8 mouse cellular contexts compared by ENCODE assay signal in the genomic region with DNA sequence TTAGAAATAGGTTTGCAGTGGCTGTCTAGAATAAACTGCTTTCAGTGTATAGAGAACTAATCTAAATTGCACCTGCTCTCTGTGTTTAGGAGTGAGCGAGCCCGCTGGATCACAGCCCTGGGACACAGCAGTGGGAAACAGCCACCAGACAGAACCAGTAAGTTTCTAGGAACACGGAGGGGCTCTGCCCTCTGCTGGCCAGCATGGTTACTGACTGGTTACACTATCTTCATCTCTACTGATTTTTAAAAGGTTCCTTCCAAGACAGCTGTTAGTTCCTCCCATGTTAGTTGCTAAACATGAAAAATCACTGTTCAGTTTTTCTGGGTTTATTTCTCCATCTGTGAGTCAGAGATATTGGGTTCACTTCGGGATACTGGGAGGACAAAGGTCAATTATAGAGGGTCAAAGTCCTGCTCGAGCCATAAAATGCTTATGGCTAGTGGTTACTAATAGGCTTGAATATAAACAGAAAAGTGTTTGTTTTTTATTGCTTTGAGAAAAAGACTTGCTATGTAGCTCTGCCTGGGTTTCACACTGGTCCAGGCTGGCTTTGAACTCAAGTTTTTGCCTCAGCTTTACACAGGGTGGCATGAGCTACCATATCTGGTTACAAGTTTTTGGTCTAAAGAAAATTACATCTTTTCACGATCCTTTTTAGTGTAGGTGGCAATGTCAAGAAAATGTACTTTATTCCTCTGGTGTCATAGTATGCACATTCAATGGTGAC. TPM values are rescaled to one million over a fixed set of nuclear protein-coding genes. Genes with fewer than 3 reads are reported as not detected.
A peak's percentile ranks its signal among the peaks of the same experiment; 100 is the strongest.
DNase-seq lines count a peak whose midpoint lies in the region; ATAC-seq and TF ChIP-seq lines count a peak whose summit lies in the region.

No protein-coding gene starts in this region.

- no peak overlapping the region for H3K27ac ChIP-seq in heart, embryonic 12.5 days (ENCODE audit: poor library complexity, severe bottlenecking)
- no peak overlapping the region for H3K27ac ChIP-seq in gastrocnemius, adult 2 months
- no peak overlapping the region for H3K27ac ChIP-seq in intestine, embryonic 15.5 days
- no peak overlapping the region for H3K27ac ChIP-seq in midbrain, embryonic 12.5 days (replicated peaks)
- H3K27ac ChIP-seq in stomach, embryonic 14.5 days (ENCODE audit: low read length): no peak overlapping the region

- TF ChIP-seq CTCF in gastrocnemius, adult 2 months (IDR thresholded peaks at IDR 0.05): peak; percentile 90

- intact Hi-C loops in gastrocnemius, adult 2 months (cut with DNase I): loop anchor here (5.0 kb wide), 2 partner anchors 241 to 1216 kb away; no protein-coding TSS in a partner anchor

- peaks cover 4% of the 10 kb centered on the region; the same call in 1 of the 2 replicates for H3K4me1 ChIP-seq in heart, embryonic 12.5 days (replicated peaks)
- H3K4me1 ChIP-seq in intestine, embryonic 15.5 days (replicated peaks): no peaks in the 10 kb centered on the region
- peaks cover 18% of the 10 kb centered on the region for H3K4me1 ChIP-seq in midbrain, embryonic 12.5 days
- no peaks in the 10 kb centered on the region for H3K4me1 ChIP-seq in stomach, embryonic 14.5 days (ENCODE audit: control insufficient read depth, insufficient read depth, low read length)

- DNase-seq in heart, adult 18-20 months: peak; percentile 49 to 73
- DNase-seq in cerebellum, postnatal 25 days: peak; percentile 51 to 74
- peak; percentile 73 for DNase-seq in gastrocnemius, adult 2 months
- peak; percentile 29 to 51 for DNase-seq in left cerebral cortex, adult 8-10 months (ENCODE audit: low spot score in 2 of 2)

- no peak for ATAC-seq in heart, embryonic 12.5 days (ENCODE audit: insufficient number of reproducible peaks, low FRiP score)
- peak; percentile 78 for ATAC-seq in intestine, embryonic 15.5 days
- ATAC-seq in midbrain, embryonic 12.5 days (ENCODE audit: low FRiP score, low read depth): peak; percentile 69
- peak; percentile 77; the same call in 1 of the 2 replicates for ATAC-seq in stomach, embryonic 14.5 days (ENCODE audit: insufficient number of reproducible peaks, insufficient read depth, low FRiP score, low read depth)

- no peak overlapping the region for H3K4me2 ChIP-seq in heart, embryonic 12.5 days
- no peak overlapping the region for H3K4me2 ChIP-seq in intestine, embryonic 15.5 days (replicated peaks)
- H3K4me2 ChIP-seq in midbrain, embryonic 12.5 days (replicated peaks): no peak overlapping the region
- H3K4me2 ChIP-seq in stomach, embryonic 14.5 days (replicated peaks; ENCODE audit: low read depth, low read length): no peak overlapping the region

- H3K36me3 ChIP-seq in heart, embryonic 12.5 days: peaks cover 32% of the 10 kb centered on the region
- H3K36me3 ChIP-seq in intestine, embryonic 15.5 days: 0 out of 2 replicates have a peak, but pooled peaks cover 8% of the 10 kb centered on the region
- H3K36me3 ChIP-seq in midbrain, embryonic 12.5 days: peaks cover 23% of the 10 kb centered on the region
- H3K36me3 ChIP-seq in stomach, embryonic 14.5 days (ENCODE audit: control insufficient read depth, insufficient read depth, low read length): peaks cover 26% of the 10 kb centered on the region

- WGBS in heart, embryonic 12.5 days: 48% methylated on average over 6 of the region's 6 CpGs
- 39% methylated on average over 6 of the region's 6 CpGs for WGBS in intestine, embryonic 15.5 days
- 51% methylated on average over 6 of the region's 6 CpGs for WGBS in midbrain, embryonic 12.5 days
- 45% methylated on average over 6 of the region's 6 CpGs for WGBS in stomach, embryonic 14.5 days

- H3K4me3 ChIP-seq in heart, embryonic 12.5 days: no peak overlapping the region
- H3K4me3 ChIP-seq in gastrocnemius, adult 2 months: no peak overlapping the region
- no peak overlapping the region for H3K4me3 ChIP-seq in intestine, embryonic 15.5 days (replicated peaks)
- no peak overlapping the region for H3K4me3 ChIP-seq in midbrain, embryonic 12.5 days
- no peak overlapping the region for H3K4me3 ChIP-seq in stomach, embryonic 14.5 days (ENCODE audit: low read depth, low read length)

- no peaks in the 10 kb centered on the region for H3K27me3 ChIP-seq in heart, embryonic 12.5 days (replicated peaks)
- no peaks in the 10 kb centered on the region for H3K27me3 ChIP-seq in intestine, embryonic 15.5 days (replicated peaks)
- no peaks in the 10 kb centered on the region for H3K27me3 ChIP-seq in midbrain, embryonic 12.5 days
- no peaks in the 10 kb centered on the region for H3K27me3 ChIP-seq in stomach, embryonic 14.5 days (ENCODE audit: control insufficient read depth, insufficient read depth, low read length)

- no peaks in the 10 kb centered on the region for H3K9me3 ChIP-seq in heart, embryonic 12.5 days (replicated peaks)
- H3K9me3 ChIP-seq in intestine, embryonic 15.5 days: no peaks in the 10 kb centered on the region
- no peaks in the 10 kb centered on the region for H3K9me3 ChIP-seq in midbrain, embryonic 12.5 days
- no peaks in the 10 kb centered on the region for H3K9me3 ChIP-seq in stomach, embryonic 14.5 days (ENCODE audit: control insufficient read depth, low read depth, low read length)

- H3K9ac ChIP-seq in heart, embryonic 12.5 days: no peak overlapping the region
- no peak overlapping the region for H3K9ac ChIP-seq in intestine, embryonic 15.5 days
- no peak overlapping the region for H3K9ac ChIP-seq in midbrain, embryonic 12.5 days (replicated peaks)
- no peak overlapping the region for H3K9ac ChIP-seq in stomach, embryonic 14.5 days (replicated peaks; ENCODE audit: low read depth, low read length)

RNA-seq across cellular contexts. Expression of gene Dhx36, which starts 48.4 kb away (rescaled TPM):
- 10 to 100 TPM; 15.3 to 18.4 TPM for total RNA-seq in heart, adult 18-20 months (2021)
- 25.6 and 27.0 TPM in 2 replicates for polyA plus RNA-seq in heart, embryonic 12.5 days (2016; fragmentation: Nextera tagmentation; extraction: Ambion mirVana)
- 10 to 100 TPM; 15.8 to 17.2 TPM for total RNA-seq in gastrocnemius, adult 2 months (2021)
- polyA plus RNA-seq in intestine, embryonic 15.5 days (2015; fragmentation: Nextera tagmentation; extraction: Ambion mirVana): 20.6 and 21.7 TPM in 2 replicates
- 10 to 100 TPM; 49.8 to 56.4 (median 53.0) TPM for total RNA-seq in left cerebral cortex, adult 8-10 months (2022)
- polyA plus RNA-seq in midbrain, embryonic 12.5 days (2016; fragmentation: Nextera tagmentation; extraction: Ambion mirVana): 51.7 and 60.4 TPM in 2 replicates
- 35.7 and 36.5 TPM in 2 replicates for polyA plus RNA-seq in stomach, embryonic 14.5 days (2014; fragmentation: Nextera tagmentation; extraction: Ambion mirVana)
